Mouse (Mus musculus): Measurements from ENCODE around the gene Nfil3. TPM values are rescaled to one million over a fixed set of nuclear protein-coding genes. Genes with fewer than 3 reads are reported as not detected.

The Nfil3 gene
- polyA plus RNA-seq, 1 experiment from 2014 or later = 25.8 TPM

DNA sequence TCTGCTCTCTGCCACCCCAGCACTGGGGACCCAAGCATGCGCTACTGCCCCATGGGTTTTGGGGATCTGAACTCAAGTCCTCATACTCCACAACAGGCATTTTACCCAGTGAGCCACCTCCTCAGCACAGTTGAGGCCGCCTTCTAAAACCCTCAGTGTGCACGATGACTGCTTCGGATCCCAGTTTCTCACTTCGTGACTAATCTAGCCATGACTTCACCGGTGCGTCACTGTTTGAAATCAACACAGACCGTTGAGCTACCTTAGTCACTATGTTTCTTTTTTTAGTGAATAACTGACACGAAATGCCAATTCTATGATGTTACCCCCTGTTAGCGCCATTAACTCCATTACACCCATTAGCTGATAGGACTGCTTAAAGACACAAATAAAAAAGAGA is 7.4 kb downstream of the Nfil3 start:
- no peak for ATAC-seq (ENCODE audit: insufficient number of reproducible peaks, insufficient read depth, low FRiP score, low read depth)
- WGBS = 95% methylated on average over 10 of the region's 10 CpGs

DNA sequence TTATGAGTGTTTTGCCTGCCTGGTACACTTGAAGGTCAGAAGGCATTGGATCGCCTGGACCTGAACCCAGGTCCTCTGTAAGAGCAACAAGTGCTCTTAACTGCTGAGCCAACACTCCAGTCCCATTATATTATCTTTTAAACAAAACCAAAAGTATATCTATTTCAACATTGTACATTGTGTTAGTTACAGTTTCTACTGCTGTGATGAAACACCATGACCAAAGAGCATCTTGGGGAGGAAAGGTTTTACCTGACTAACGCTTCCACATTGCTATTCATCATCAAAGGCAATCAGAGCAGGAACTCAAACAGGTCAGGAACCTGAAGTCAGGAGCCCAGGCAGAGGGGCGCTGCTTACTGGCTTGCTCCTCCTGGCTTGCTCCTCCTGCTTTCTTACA is 8.2 kb downstream of the Nfil3 start:
- no peak for ATAC-seq (ENCODE audit: insufficient number of reproducible peaks, insufficient read depth, low FRiP score, low read depth)
- H3K9ac ChIP-seq (replicated peaks; ENCODE audit: low read depth, low read length) = no peak overlapping the region
- no peaks in the 10 kb centered on the region for H3K9me3 ChIP-seq (ENCODE audit: control insufficient read depth, low read depth, low read length)
- no peaks in the 10 kb centered on the region for H3K27me3 ChIP-seq (ENCODE audit: control insufficient read depth, insufficient read depth, low read length)
- 91% methylated on average over 3 of the region's 3 CpGs for WGBS
- H3K36me3 ChIP-seq (ENCODE audit: control insufficient read depth, insufficient read depth, low read length) = peaks cover 7% of the 10 kb centered on the region; the same call in 1 of the 2 replicates
- H3K27ac ChIP-seq (ENCODE audit: low read length) = no peak overlapping the region
- peaks cover 6% of the 10 kb centered on the region; the same call in 1 of the 2 replicates for H3K4me1 ChIP-seq (ENCODE audit: control insufficient read depth, insufficient read depth, low read length)
- no peak overlapping the region for H3K4me2 ChIP-seq (replicated peaks; ENCODE audit: low read depth, low read length)
- H3K4me3 ChIP-seq (ENCODE audit: low read depth, low read length) = no peak overlapping the region

More for the DNA sequence above, 7.4 kb downstream of the Nfil3 start:
- H3K9ac ChIP-seq (replicated peaks; ENCODE audit: low read depth, low read length) = no peak overlapping the region
- H3K9me3 ChIP-seq (ENCODE audit: control insufficient read depth, low read depth, low read length) = no peaks in the 10 kb centered on the region
- H3K4me1 ChIP-seq (ENCODE audit: control insufficient read depth, insufficient read depth, low read length) = peaks cover 9% of the 10 kb centered on the region; the same call in 1 of the 2 replicates
- no peaks in the 10 kb centered on the region for H3K27me3 ChIP-seq (ENCODE audit: control insufficient read depth, insufficient read depth, low read length)
- no peak overlapping the region for H3K4me2 ChIP-seq (replicated peaks; ENCODE audit: low read depth, low read length)
- H3K27ac ChIP-seq (ENCODE audit: low read length) = no peak overlapping the region
- H3K36me3 ChIP-seq (ENCODE audit: control insufficient read depth, insufficient read depth, low read length) = no peaks in the 10 kb centered on the region; the same call in 1 of the 2 replicates
- H3K4me3 ChIP-seq (ENCODE audit: low read depth, low read length) = no peak overlapping the region

DNA sequence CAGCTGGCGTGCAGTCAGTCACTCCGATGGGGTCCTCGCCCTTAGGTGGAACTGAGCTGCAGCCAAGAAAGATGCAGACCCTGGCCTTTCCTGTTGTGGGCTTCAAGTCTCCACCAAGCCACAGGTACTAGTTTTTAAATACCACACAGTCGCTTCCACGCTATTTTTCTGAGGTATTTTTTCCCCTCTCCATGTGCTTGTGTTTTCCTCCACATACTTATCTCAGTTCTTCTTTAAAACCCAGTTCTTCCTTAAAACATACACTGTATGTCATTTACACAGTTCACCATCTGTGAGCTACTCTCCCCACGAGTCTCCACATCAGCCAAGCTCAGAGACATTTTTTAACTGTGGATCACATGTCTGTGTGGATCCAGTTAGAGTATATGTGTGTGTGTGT is 10.0 kb downstream of the Nfil3 start:
- no peak for ATAC-seq (ENCODE audit: insufficient number of reproducible peaks, insufficient read depth, low FRiP score, low read depth)
- H3K27ac ChIP-seq (ENCODE audit: low read length) = no peak overlapping the region
- no peak overlapping the region for H3K4me3 ChIP-seq (ENCODE audit: low read depth, low read length)
- 81% methylated on average over 6 of the region's 6 CpGs for WGBS
- no peaks in the 10 kb centered on the region for H3K9me3 ChIP-seq (ENCODE audit: control insufficient read depth, low read depth, low read length)
- H3K4me2 ChIP-seq (replicated peaks; ENCODE audit: low read depth, low read length) = no peak overlapping the region
- H3K36me3 ChIP-seq (ENCODE audit: control insufficient read depth, insufficient read depth, low read length) = peaks cover 21% of the 10 kb centered on the region
- no peak overlapping the region for H3K9ac ChIP-seq (replicated peaks; ENCODE audit: low read depth, low read length)
- H3K4me1 ChIP-seq (ENCODE audit: control insufficient read depth, insufficient read depth, low read length) = peaks cover 6% of the 10 kb centered on the region; the same call in 1 of the 2 replicates
- H3K27me3 ChIP-seq (ENCODE audit: control insufficient read depth, insufficient read depth, low read length) = no peaks in the 10 kb centered on the region

DNA sequence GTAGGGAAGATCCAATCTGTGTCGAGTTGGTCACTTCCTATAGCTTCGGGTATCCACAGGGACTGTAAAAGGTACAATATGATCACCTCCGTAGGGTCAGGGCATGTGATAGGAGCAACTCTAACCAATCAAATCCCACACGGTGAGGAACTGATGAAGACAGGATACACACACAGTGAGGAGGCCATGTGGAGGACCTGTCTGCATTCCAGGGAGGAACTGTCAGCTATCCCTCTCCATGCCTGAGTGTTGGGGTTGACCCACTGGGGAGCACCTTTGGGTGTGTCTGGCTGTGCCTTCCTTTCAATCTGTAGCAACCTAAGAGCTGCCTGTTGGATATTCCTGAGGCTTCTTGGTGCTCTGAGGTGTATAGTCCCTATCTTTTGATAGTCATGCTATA is 18.0 kb downstream of the Nfil3 start:
- H3K9me3 ChIP-seq (ENCODE audit: control insufficient read depth, low read depth, low read length) = no peaks in the 10 kb centered on the region
- H3K36me3 ChIP-seq (ENCODE audit: control insufficient read depth, insufficient read depth, low read length) = peaks cover 22% of the 10 kb centered on the region
- no peaks in the 10 kb centered on the region for H3K4me1 ChIP-seq (ENCODE audit: control insufficient read depth, insufficient read depth, low read length)
- 85% methylated on average over 4 of the region's 4 CpGs for WGBS
- ATAC-seq (ENCODE audit: insufficient number of reproducible peaks, insufficient read depth, low FRiP score, low read depth) = no peak
- H3K4me3 ChIP-seq (ENCODE audit: low read depth, low read length) = no peak overlapping the region
- no peak overlapping the region for H3K4me2 ChIP-seq (replicated peaks; ENCODE audit: low read depth, low read length)
- H3K27ac ChIP-seq (ENCODE audit: low read length) = no peak overlapping the region
- H3K9ac ChIP-seq (replicated peaks; ENCODE audit: low read depth, low read length) = no peak overlapping the region
- H3K27me3 ChIP-seq (ENCODE audit: control insufficient read depth, insufficient read depth, low read length) = no peaks in the 10 kb centered on the region

DNA sequence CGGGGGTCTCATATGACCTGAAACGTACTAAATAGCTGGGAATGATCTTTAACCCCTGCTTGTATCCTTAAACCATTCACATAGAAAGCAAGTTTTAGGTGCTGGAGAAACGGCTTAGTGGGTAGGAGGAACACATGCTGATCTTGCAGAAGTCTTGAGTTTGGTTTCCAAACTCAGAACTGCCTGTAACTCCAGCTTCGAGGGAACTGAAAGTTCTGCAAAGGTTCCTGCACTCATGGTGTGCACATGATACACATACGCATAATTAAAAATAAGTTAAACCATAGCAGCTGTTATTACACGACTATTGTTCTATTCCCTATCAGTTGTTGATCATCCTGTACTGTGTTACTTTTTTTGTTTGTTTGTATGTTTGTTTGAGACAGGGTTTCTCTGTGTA is 18.5 kb downstream of the Nfil3 start:
- Histone ChIP-seq H3K27me3 (ENCODE audit: control insufficient read depth, insufficient read depth, low read length) (no peaks in the 10 kb centered on the region), H3K4me3 (ENCODE audit: low read depth, low read length) (no peak overlapping the region), H3K9ac (replicated peaks; ENCODE audit: low read depth, low read length) (no peak overlapping the region), H3K9me3 (ENCODE audit: control insufficient read depth, low read depth, low read length) (no peaks in the 10 kb centered on the region), H3K4me1 (ENCODE audit: control insufficient read depth, insufficient read depth, low read length) (no peaks in the 10 kb centered on the region), H3K4me2 (replicated peaks; ENCODE audit: low read depth, low read length) (no peak overlapping the region), H3K27ac (ENCODE audit: low read length) (no peak overlapping the region), H3K36me3 (ENCODE audit: control insufficient read depth, insufficient read depth, low read length) (peaks cover 17% of the 10 kb centered on the region)
- ATAC-seq (ENCODE audit: insufficient number of reproducible peaks, insufficient read depth, low FRiP score, low read depth) = no peak
- 83% methylated on average over 6 of the region's 6 CpGs for WGBS

DNA sequence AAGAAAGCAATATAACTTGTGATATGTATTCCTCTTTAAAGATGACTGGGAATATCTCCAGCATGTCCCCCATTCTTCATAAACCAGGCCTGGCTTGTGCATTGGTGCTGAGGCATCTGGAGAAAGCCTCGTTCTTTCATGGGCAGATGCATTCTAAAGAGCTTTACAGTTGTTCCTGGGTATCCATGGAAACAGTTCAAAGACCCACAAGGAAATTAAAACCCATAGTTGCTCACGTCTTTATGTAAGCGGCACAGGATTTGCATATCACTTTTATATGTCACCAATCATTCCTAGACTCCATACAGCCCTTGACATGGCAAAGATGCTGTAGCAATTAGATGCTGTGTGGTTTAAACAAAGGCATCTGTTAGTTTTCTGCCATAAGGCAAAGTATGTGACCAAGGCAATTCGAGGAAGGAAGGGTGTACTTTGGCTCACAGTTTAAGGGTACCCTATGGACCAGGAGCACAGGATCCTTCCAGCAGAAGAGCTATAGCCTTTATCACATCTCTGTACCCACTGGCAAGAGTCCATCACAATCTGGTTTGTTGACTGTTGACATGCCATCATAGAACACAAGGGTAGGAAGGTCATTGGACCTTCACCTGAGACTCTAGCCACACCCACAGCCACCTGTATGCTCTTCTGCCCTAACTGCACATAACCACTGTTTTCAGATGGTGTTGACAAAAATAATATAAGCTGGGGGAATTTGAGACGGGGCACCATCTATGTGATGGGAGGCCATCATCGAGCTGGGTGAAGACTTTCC is 26.9 kb downstream of the Nfil3 start:
- no peaks in the 10 kb centered on the region for H3K4me1 ChIP-seq (ENCODE audit: control insufficient read depth, insufficient read depth, low read length)
- WGBS = 88% methylated on average over 6 of the region's 6 CpGs
- no peaks in the 10 kb centered on the region for H3K36me3 ChIP-seq (ENCODE audit: control insufficient read depth, insufficient read depth, low read length)
- H3K9me3 ChIP-seq (ENCODE audit: control insufficient read depth, low read depth, low read length) = no peaks in the 10 kb centered on the region
- ATAC-seq (ENCODE audit: insufficient number of reproducible peaks, insufficient read depth, low FRiP score, low read depth) = no peak
- no peak overlapping the region for H3K4me3 ChIP-seq (ENCODE audit: low read depth, low read length)
- H3K4me2 ChIP-seq (replicated peaks; ENCODE audit: low read depth, low read length) = no peak overlapping the region
- no peak overlapping the region for H3K27ac ChIP-seq (ENCODE audit: low read length)
- H3K9ac ChIP-seq (replicated peaks; ENCODE audit: low read depth, low read length) = no peak overlapping the region
- no peaks in the 10 kb centered on the region for H3K27me3 ChIP-seq (ENCODE audit: control insufficient read depth, insufficient read depth, low read length)

DNA sequence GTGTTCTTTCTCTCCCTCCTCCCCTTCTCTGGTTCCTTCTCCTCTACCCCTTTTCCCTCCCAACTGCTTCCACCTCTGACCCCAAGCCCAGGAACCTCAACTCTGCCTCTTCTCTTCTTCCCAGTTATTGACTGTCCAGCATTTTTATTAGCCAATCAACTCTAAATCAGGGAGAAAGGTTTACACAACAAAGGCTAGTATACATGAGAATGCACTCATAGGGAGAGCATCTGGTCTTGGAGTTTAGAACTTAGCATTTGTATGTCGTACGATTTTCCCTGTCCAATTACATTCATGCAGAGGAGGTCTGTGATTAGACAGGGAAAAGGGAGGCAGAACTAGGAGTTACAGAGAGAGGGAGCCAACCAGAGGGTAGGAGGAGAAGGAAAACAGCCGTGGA is 31.7 kb downstream of the Nfil3 start:
- WGBS = 92% methylated on average over 3 of the region's 3 CpGs
- no peak overlapping the region for H3K4me2 ChIP-seq (replicated peaks; ENCODE audit: low read depth, low read length)
- no peaks in the 10 kb centered on the region for H3K36me3 ChIP-seq (ENCODE audit: control insufficient read depth, insufficient read depth, low read length)
- H3K27ac ChIP-seq (ENCODE audit: low read length) = no peak overlapping the region
- no peak overlapping the region for H3K4me3 ChIP-seq (ENCODE audit: low read depth, low read length)
- no peak for ATAC-seq (ENCODE audit: insufficient number of reproducible peaks, insufficient read depth, low FRiP score, low read depth)
- no peaks in the 10 kb centered on the region for H3K27me3 ChIP-seq (ENCODE audit: control insufficient read depth, insufficient read depth, low read length)
- peaks cover 6% of the 10 kb centered on the region; the same call in 1 of the 2 replicates for H3K4me1 ChIP-seq (ENCODE audit: control insufficient read depth, insufficient read depth, low read length)
- H3K9ac ChIP-seq (replicated peaks; ENCODE audit: low read depth, low read length) = no peak overlapping the region
- no peaks in the 10 kb centered on the region for H3K9me3 ChIP-seq (ENCODE audit: control insufficient read depth, low read depth, low read length)

DNA sequence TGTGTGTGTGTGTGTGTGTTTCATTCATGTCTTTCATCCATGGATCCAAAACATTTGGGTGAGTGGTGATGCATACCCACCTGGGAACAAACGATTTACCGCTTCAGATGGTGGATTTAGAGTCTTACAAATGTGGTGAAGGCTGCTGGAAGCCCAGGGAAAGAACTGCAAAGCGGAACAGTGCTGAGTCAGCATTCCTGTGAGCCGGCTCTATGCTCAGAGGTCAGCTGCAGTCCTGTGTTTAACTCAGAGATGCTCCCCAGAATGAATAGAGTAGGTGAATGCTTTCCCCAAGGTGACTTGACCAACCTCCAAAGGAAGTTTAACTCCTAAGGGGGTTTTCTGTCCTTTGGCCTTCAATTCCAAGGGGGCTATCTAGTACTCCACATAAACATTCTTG is 33.3 kb downstream of the Nfil3 start:
- H3K4me1 ChIP-seq (ENCODE audit: control insufficient read depth, insufficient read depth, low read length) = peaks cover 6% of the 10 kb centered on the region; the same call in 1 of the 2 replicates
- no peaks in the 10 kb centered on the region for H3K27me3 ChIP-seq (ENCODE audit: control insufficient read depth, insufficient read depth, low read length)
- H3K4me3 ChIP-seq (ENCODE audit: low read depth, low read length) = no peak overlapping the region
- no peaks in the 10 kb centered on the region for H3K9me3 ChIP-seq (ENCODE audit: control insufficient read depth, low read depth, low read length)
- no peak for ATAC-seq (ENCODE audit: insufficient number of reproducible peaks, insufficient read depth, low FRiP score, low read depth)
- no peak overlapping the region for H3K27ac ChIP-seq (ENCODE audit: low read length)
- no peak overlapping the region for H3K4me2 ChIP-seq (replicated peaks; ENCODE audit: low read depth, low read length)
- no peak overlapping the region for H3K9ac ChIP-seq (replicated peaks; ENCODE audit: low read depth, low read length)
- 68% methylated on average over 4 of the region's 4 CpGs for WGBS
- H3K36me3 ChIP-seq (ENCODE audit: control insufficient read depth, insufficient read depth, low read length) = no peaks in the 10 kb centered on the region

DNA sequence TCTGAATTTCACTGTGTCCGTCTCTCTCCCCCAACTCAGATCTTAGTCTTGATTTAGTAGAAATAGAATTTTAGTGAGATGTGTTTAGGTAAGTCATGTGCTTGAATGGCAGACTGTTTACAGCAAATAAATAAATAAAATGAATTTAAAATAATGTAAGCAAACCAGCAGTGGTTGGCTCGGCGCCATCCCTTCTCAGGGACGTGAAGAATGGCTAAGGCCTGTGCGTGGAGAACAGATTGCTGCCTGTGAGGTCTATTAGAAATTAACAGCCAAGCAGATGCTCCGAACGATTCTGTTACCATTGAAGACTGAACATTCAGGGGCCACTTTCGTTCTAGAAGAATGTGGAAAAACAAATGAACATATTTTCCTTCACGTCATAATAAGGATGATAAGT is 35.1 kb downstream of the Nfil3 start:
- ATAC-seq (ENCODE audit: insufficient number of reproducible peaks, insufficient read depth, low FRiP score, low read depth) = no peak

More for the DNA sequence above, 35.1 kb downstream of the Nfil3 start:
- H3K4me1 ChIP-seq (ENCODE audit: control insufficient read depth, insufficient read depth, low read length) = peaks cover 6% of the 10 kb centered on the region; the same call in 1 of the 2 replicates
- no peak overlapping the region for H3K27ac ChIP-seq (ENCODE audit: low read length)
- no peak overlapping the region for H3K4me2 ChIP-seq (replicated peaks; ENCODE audit: low read depth, low read length)
- H3K36me3 ChIP-seq (ENCODE audit: control insufficient read depth, insufficient read depth, low read length) = no peaks in the 10 kb centered on the region
- H3K4me3 ChIP-seq (ENCODE audit: low read depth, low read length) = no peak overlapping the region
- no peaks in the 10 kb centered on the region for H3K27me3 ChIP-seq (ENCODE audit: control insufficient read depth, insufficient read depth, low read length)
- WGBS = 52% methylated on average over 9 of the region's 9 CpGs
- no peaks in the 10 kb centered on the region for H3K9me3 ChIP-seq (ENCODE audit: control insufficient read depth, low read depth, low read length)
- H3K9ac ChIP-seq (replicated peaks; ENCODE audit: low read depth, low read length) = no peak overlapping the region
